Mouse (Mus musculus) telencephalon, adult 2 months (tissue): Measurements from ENCODE around the gene Kctd3.
"Not testable (repeated sequence)": the region's sequence is repeated elsewhere in the genome, so short reads cannot be mapped to it uniquely, and the experiment has no call there.

Experiments
- DNase-seq: peaks from one replicate; pipeline ENCODE4 v3.0.0-alpha.2; 2011; ENCODE audit warnings: low read depth, low spot score

The Kctd3 gene

GRCm38 (mm10) chr1:189007239-189007979, at the start of gene Kctd3:
Kctd3 (minus strand) TSS chr1:189007841.
- DNase-seq, result peak; percentile 91

DNA sequence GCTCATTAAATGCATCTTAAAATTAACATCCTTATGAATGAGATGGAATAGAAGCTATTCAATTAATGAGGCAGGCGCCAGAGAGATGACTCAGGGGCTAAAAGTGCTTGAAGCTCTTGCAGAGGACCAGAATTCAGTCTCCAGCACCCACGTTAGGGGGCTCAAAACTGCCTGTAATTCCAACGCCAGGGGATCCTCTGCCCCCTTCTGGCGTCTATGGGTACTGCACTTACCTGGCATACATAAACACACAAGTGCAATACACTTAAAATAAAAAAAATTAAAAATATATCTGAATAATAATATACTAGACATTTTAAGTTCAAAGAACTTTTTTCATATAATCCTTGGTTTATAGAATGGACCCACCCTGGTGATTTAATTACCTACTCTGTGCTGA, 49.8 kb upstream of the Kctd3 start:
- no peak for DNase-seq

GRCm38 (mm10) chr1:189055933-189056332, 48.3 kb upstream of the Kctd3 start:
- no peak for DNase-seq

DNA sequence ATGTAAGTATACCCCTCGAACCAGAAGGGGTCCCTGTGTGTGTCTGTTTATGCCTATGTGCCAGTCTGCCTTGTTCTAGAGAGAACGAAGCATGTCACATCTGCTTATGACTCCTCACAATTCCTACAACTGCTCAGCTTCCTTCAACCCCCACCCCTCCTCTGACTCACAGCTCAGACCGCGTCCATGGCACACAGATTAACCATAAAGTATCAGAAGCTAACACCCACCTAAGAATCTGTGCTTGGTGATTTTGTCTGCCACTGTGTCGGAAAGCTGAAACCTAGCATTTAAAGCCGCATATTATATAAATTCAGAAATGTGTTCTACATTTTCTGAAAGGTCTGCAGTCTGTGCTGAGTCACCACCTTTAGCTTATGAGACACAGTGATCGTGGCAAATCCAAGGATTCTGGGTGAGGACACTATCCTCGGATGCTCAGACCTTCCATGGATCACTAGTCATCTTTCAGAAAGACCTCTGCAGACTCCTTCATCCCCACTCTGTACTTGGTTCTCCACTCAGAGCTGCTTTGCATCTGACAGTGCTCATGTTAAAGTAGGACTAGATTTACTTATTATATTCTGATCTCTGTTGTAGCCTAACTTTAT, 47.4 kb upstream of the Kctd3 start:
- peak; percentile 57 for DNase-seq

DNA sequence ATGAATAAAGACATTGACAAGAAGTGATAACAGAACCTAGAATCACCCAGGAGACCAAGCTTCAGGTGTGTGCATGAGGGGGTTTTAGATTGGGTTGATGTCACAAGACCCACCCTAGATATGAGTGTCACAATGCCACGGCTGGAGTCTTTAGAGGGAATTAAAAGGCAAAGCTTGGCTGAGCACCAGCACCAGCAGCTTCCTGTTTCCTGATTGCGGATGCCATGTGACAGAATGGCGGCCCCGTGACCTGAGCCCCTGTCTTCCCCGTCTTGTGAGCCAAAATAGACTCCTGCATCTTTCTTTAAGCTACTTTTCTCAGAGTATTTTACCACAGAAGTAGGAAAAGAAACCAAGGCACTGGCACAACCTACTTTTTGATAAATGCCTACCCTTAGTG, 46.5 kb upstream of the Kctd3 start:
- DNase-seq, result no peak

DNA sequence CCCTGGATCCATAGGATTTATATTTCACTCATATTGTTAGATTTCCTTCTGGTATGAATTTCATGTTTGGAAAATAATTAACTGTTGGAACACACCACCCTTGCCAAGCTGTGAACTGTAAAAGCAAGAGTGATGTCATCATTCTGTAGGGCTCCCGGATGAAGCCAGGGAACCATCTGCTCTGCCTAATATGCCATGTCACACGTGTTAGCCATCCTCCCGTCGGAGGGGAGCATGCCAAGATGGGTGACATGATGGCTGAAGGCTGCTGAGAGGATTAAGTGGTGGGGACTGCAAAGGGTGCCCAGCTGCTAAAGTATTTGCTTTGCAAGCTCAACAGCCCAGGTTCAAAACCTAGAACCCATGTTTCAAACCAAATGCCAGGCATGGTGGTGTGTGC, 44.5 kb upstream of the Kctd3 start:
- DNase-seq, result no peak

GRCm38 (mm10) chr1:189050122-189050521, 42.5 kb upstream of the Kctd3 start:
- DNase-seq, result no peak

DNA sequence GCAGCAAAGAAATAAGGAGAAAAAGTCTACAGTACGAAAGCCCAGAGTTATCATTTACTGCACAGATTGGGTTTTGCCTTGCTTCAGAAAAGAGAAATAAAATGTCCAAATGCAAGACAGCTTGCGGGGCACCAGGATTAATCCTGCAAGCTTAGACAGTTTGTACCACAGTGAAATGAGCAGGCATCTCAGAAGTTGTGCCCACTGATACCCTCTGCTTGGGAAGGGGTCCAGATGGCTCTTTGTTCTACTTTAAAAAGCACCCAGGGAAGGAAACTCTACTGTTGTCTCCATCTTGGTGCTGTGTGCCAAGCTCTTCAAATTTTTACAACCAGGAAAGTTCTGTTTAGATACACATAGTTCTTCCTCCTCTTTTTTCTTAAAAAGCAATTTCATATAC, 40.7 kb upstream of the Kctd3 start:
- no peak for DNase-seq

DNA sequence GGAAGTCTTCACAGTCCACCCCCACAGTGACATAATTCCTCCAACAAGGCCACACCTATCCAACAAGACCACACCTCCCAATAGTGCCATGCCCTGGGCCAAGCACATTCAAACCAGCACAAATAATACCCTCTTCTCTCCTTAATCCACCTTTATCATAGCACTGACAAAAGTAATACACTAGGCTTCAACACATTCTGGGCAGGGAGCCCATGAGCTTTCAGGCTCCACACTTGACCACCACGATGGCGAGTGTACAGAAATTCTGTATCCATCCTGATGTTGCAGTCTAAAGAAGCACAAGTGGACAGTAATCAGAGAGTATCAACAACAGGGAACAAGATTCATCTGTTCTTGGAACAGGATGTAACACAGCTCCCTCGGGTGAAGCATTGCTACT, 40.3 kb upstream of the Kctd3 start:
- DNase-seq, result no peak

GRCm38 (mm10) chr1:189046831-189047230, 39.2 kb upstream of the Kctd3 start:
- DNase-seq, result no peak

DNA sequence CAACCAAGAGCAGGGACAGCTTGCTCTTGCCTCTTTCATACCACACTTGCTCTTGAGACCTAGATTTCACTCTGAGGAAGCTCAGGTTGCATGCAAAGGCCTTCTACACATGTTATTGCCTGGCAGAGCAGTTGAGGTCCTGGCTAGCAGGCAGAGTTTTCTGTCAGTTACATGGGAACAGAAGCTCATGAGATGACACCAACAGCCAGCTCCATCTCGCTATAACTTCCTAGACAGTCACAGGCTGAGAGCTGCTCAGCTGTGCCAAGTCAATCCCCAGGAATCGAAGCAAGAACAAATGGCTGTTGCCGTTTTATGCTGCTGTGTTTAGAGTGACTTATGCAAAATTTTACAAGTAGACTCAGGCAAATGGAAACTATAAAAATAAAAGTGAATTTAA, 38.7 kb upstream of the Kctd3 start:
- no peak for DNase-seq

DNA sequence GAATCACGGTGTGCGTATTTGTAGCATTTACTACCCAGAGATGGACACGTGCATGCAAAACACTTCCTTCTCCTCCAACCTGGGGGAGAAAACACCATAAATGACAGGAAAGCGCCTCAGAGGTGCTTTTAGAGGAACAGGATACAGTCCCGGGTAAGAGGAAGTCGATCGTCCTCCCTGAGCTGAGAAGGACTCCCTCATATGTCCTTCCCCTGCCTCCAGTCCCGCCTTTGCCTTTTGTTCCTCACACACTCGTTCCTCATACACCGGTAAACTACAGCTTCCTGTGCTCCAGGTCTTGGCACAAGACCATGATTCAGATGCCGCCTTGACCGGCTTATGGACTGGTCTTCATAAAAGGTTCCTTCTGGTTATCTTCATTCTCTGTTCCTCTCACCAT, 33.6 kb upstream of the Kctd3 start:
- no peak for DNase-seq

DNA sequence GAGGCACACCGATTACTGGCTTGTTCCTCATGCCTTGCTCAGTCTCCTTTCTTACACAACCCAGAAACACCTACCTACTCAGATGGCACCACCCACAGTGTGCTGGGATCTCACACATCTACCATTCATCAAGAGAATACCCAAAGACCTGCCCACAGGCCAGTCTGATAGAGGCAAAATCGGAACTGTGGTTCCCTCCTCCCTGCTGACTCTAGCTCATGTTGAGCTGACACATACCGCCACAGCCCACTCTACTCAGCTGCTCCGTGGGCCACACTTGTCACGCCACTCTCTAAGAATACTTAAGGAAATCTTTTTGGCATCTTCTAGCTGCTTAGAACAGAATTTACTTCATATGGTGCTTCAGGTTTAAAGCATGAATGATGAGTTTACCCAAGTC, 31.7 kb upstream of the Kctd3 start:
- peak; percentile 86 for DNase-seq

- DNase-seq, result not testable (repeated sequence)
These were observed 25.2 kb upstream of the Kctd3 start for GRCm38 (mm10) chr1:189032817-189033216.

- no peak for DNase-seq
These were observed 23.3 kb upstream of the Kctd3 start for GRCm38 (mm10) chr1:189030975-189031374.

DNA sequence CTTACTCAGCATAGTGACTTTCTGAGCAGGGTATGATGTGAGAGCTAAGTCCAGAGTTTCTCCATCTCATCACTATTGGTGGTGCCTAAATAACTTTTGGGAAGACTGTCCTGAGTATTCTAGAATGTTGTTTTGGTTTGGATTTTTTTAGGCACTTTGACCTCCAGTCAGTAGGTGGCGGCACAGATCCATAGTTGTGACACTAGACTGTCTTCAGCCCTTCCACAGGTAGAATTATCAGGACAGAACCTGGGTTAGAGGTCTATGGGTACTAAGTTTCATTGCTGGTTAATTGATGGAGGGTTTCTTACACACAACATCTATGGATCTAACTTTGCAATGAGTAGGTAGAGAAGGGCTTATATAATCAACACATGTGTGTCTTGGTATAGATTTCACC, 20.6 kb upstream of the Kctd3 start:
- no peak for DNase-seq

DNA sequence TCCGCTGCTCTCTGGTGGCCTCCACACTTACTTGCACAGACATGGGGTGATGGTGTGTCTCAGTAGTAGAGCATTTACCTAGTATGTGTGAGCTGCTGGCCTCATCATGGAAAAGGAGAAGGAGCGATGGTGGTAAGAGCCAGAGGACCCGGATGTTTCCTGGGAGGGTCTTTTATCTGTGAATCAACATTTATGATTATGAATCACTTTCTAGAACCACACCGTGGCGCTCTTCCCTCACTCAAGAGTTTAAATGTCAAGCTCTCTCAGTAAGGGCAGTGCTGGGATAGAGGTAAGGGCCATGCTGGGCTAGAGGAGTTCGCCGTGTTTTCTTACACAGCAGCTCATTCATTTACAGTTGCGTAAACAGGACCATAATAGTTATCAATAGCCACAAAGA, 19.2 kb upstream of the Kctd3 start:
- DNase-seq, result no peak

GRCm38 (mm10) chr1:189023701-189024080, 16.1 kb upstream of the Kctd3 start:
- no peak for DNase-seq

GRCm38 (mm10) chr1:189022925-189023700, 15.5 kb upstream of the Kctd3 start:
- DNase-seq, result no peak

DNA sequence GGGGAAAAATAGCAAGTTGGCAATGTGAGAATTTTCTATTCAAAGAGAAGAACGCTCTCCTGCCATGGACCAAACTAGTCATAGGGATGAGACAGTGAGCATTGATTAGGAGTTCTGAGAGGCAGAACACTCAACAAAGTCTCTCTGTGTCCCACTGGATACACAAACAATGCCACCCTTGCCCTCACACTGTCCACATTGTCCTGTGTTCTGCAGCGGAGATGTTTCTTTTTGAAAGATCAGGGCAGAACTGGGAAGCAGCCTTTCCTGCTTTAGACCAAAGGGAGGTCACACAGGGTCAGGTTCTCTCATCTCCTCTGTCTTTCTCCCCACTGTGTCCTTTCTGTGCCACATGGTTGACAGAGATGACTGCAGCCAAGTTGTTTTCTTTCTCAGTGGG, 7.7 kb upstream of the Kctd3 start:
- peak; percentile 77 for DNase-seq

- no peak for DNase-seq
These were observed 5.9 kb upstream of the Kctd3 start for GRCm38 (mm10) chr1:189013587-189013921.

GRCm38 (mm10) chr1:189012846-189013586, 5.4 kb upstream of the Kctd3 start:
- no peak for DNase-seq
